Mouse (Mus musculus): ENCODE data around the gene Tnpo1.

Tnpo1 gene

GRCm38 (mm10) chr13:98924897-98925485 lies 1.2 kb downstream of the Tnpo1 start:
- no peak for DNase-seq

- DNase-seq: no peak
Observed at GRCm38 (mm10) chr13:98922806-98923205, 3.4 kb downstream of the Tnpo1 start.

GRCm38 (mm10) chr13:98921276-98921675 lies 4.9 kb downstream of the Tnpo1 start:
- no peak for DNase-seq

- no peak for DNase-seq
Observed at GRCm38 (mm10) chr13:98920300-98920699, 5.9 kb downstream of the Tnpo1 start.

- no peak for DNase-seq
Observed at GRCm38 (mm10) chr13:98919695-98920094, 6.5 kb downstream of the Tnpo1 start.

- DNase-seq: no peak
Observed at GRCm38 (mm10) chr13:98917851-98918250, 8.3 kb downstream of the Tnpo1 start.

- no peak for DNase-seq
Observed at GRCm38 (mm10) chr13:98915591-98915990, 10.6 kb downstream of the Tnpo1 start.

GRCm38 (mm10) chr13:98914844-98915212 lies 11.4 kb downstream of the Tnpo1 start:
- no peak for DNase-seq

- DNase-seq: peak; percentile 44 to 49
Observed at GRCm38 (mm10) chr13:98914010-98914843, 12.0 kb downstream of the Tnpo1 start.

- DNase-seq: no peak
Observed at GRCm38 (mm10) chr13:98913196-98913595, 13.0 kb downstream of the Tnpo1 start.

GRCm38 (mm10) chr13:98912602-98913001 lies 13.6 kb downstream of the Tnpo1 start:
- DNase-seq: no peak

- DNase-seq: peak; percentile 32 to 44
Observed at GRCm38 (mm10) chr13:98910801-98911200, 15.4 kb downstream of the Tnpo1 start.

GRCm38 (mm10) chr13:98904608-98905007 lies 21.6 kb downstream of the Tnpo1 start:
- no peak for DNase-seq

- DNase-seq: peak in 1 of 2 experiments; percentile 16
Observed at GRCm38 (mm10) chr13:98902366-98903025, 23.7 kb downstream of the Tnpo1 start.

GRCm38 (mm10) chr13:98899550-98899949 lies 26.6 kb downstream of the Tnpo1 start:
- no peak for DNase-seq

- peak in 1 of 2 experiments; percentile 39 for DNase-seq
Observed at GRCm38 (mm10) chr13:98897577-98897976, 28.6 kb downstream of the Tnpo1 start.

GRCm38 (mm10) chr13:98896434-98897126 lies 29.6 kb downstream of the Tnpo1 start:
- no peak for DNase-seq

- DNase-seq: no peak
Observed at GRCm38 (mm10) chr13:98896013-98896412, 30.2 kb downstream of the Tnpo1 start.

- no peak for DNase-seq
Observed at GRCm38 (mm10) chr13:98894900-98895299, 31.3 kb downstream of the Tnpo1 start.

- no peak for DNase-seq
Observed at GRCm38 (mm10) chr13:98891443-98891842, 34.7 kb downstream of the Tnpo1 start.

GRCm38 (mm10) chr13:98890871-98891219 lies 35.3 kb downstream of the Tnpo1 start:
- peak; percentile 92 for DNase-seq

GRCm38 (mm10) chr13:98890137-98890870 lies 35.9 kb downstream of the Tnpo1 start:
- DNase-seq: peak; percentile 66 to 73

GRCm38 (mm10) chr13:98889211-98889610 lies 37.0 kb downstream of the Tnpo1 start:
- no peak for DNase-seq
